Mouse (Mus musculus): Measurements from ENCODE around the gene Pkmyt1.

Gene Pkmyt1

DNA sequence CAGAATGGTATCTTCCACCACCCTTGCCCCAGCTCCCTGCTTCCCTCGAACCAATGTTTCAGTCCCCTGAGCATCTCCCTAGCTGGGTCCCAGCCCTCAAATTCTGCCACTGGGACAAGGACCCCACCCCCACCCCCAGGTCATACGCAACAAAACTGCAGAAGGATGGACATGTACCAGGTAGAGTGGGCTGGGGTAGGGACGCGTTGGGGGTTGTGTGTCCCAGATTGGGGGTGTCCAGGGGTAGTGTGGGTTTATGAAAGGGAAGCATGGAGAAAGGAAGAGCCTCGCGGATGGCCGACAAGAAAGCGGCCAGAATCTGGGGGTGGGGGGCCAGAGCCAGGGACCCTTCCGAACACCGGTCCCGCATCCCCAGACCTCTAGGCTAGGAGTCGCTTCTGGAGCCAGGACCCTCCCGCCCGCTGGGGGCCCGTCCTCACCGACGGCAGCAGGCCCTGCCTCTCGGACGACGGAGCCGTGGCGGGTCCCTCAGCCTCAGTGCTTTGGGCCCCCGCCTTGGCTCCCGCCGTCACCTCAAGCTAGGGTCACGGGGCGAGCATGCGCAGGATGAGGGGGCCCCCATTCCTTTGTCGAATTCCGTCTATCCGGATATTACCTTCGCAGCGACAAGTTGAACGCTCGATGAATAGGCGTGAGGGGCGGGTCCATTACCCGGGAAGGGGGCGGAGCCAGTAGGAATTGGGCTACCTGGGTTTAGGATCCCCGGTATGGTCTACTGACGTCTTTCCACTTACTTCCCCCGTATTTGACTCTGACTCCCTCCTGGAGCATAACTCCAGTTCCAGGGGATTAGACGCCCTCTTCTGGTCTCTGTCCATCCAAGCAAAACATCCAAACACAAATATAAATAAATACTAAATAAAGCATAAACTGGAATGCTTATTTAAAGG lies 59.7 kb downstream of the Pkmyt1 start, which contains the start of gene Flywch2:
Gene Flywch2, minus strand, starts transcription at position 521 of the 911 bp plus-strand sequence.
- DNase-seq (ENCODE audit: low read depth in 1 of 2, low spot score in 2 of 2): peak in 1 of 2 experiments; percentile 21

All from monocyte, adult 2 months (primary cell).